Mouse (Mus musculus) NIH3T3 (cell line): ENCODE results near the gene Syt14.

Experiments
- DNase-seq: peaks from one replicate; pipeline ENCODE4 v3.0.0-alpha.2; 2012; ENCODE audit warnings: low read depth

The Syt14 gene

DNA sequence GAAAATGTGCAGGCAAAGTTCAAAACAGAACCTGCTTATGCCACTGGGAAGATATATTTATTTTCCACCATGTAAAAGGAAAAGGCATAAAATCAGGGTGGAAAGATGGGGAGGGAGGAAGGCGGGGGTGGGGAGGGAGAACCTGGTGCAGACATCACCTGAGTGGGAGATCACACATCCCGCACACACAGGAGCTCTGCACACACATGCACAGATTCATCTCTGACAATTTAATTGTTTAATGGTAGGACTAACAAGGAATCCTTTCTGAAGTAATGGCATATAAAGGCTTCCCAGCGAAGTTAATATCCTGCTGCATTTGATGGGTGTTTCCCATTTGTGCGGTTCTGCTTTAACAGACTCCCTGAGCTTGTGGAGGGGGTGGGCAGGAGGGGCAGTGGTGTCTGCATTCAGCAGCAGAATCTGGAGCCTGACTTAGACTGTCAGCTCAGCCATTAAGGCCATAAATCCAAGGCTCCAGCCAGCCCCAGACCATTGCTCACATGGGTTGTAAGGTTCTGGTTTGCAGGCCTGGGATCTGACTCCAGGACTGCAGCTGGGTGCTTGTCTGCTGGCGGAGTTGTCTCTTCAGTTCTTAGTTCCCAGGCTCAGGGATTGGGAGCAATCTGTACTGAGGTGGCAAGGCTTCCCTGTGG lies 174.1 kb downstream of the Syt14 start:
- no peak for DNase-seq

DNA sequence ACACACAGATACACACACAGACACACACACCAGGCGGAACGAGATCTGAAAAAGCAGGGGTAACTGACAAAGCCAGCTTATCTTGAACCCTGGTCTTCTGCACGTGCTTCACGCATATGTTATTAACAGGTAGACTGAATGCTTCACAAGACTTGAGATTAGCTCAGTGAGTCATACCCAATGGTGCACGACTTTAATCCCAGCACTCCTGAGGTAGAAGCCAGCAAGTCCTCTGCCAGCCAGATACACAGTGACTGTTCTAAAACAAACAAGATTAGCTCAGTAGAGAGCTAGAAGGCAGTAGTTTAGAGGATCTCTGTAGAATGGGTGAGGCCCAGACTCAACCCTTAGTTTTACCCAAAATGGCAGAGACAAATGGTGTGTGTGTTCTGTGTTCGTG lies 175.3 kb downstream of the Syt14 start:
- DNase-seq = no peak

DNA sequence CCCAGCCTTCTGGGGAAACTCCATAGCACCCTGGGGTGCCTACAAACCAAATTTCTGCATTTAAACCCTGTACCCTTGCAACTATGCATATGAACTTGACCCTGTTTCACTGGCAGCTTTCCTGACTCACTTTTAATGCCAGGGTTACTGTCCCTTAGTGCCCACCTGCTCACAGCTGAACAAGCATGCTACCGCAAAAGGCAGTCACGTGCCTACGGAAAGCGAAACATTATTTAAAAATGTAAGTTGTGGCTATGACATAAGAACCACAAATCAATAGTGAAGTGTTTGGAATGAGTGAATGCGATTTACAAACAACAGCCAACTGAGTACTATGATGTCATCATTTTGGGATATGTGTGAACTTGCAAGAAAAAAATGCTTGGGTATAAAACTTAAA lies 178.0 kb downstream of the Syt14 start:
- DNase-seq = no peak

DNA sequence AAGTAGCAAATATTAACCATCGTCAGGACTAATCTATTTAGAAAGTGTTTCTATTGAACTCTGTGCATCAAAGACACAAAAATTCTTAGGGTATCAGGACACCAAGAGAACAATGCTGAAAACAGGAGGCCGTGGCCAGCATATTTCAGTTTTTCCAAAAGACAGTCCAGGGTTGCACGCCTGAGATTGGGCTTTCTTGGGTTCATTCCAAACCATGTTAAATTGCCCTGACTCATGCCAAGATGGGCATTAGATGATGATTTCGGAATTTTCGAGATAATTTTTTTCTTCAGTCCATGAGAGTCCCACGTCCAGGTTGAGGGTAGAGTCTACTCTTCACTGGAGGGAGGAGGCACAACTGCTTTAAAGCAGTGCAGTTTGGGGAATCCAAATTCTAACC lies 178.6 kb downstream of the Syt14 start:
- peak; percentile 46 for DNase-seq

DNA sequence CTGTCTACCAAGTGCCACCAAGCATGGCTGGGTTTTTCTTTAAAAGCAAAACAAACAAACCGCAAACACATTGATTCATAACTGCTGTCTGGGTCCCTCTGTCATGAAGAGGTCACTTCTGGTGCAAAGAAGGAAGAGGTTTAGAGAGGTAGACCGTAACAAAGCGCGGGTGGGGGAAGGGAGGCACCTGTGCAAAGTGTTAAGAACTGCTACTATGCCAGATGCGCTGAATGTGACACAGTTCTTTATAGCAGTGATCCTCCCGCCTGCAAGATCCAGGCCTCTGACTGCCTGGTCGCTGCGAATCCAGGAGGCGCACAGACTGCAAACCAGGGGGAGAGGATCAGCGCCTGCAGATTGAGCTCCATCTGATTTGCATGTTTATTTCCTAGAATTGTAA lies 179.2 kb downstream of the Syt14 start:
- no peak for DNase-seq

DNA sequence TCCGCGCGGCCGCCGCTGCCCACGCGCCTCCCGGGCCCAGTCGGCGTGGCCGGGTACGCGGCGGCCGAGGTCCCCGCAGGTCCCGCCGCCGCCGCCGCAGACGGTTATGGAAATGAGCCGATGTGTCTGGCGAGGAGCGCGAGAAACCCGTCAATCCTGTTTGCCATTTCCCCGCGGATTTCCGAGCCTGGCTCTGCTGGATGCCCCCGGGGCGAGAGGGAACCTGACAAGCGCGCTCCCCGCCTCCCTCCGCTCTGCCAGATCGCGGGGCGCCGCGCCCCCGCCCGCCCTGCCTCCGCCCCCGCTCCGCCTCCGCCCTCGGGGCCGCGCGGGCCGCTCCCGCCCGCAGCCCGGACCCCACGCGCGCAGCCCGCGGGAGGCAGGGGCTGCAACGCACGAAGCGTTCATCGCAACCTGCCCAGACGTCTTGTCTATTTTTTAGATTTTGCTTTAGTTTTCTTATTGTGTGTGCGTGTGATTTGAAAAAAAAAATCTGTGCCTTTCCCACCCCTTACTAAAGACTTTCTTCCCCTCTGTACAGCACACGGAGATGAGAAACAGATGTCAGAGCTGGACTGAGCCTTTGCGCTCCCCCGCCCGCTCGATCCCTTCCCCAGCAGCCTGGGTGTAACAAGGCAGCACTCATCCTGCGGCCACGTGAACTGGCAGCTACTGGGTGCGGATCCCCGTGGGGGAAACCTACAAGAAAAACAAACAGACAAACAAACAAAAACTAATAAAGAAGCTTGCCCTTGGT lies 179.9 kb downstream of the Syt14 start, which contains the start of gene Sertad4:
Gene Sertad4 (minus strand): TSS at position 283 of the 757 bp plus-strand sequence.
- DNase-seq = peak; percentile 86

DNA sequence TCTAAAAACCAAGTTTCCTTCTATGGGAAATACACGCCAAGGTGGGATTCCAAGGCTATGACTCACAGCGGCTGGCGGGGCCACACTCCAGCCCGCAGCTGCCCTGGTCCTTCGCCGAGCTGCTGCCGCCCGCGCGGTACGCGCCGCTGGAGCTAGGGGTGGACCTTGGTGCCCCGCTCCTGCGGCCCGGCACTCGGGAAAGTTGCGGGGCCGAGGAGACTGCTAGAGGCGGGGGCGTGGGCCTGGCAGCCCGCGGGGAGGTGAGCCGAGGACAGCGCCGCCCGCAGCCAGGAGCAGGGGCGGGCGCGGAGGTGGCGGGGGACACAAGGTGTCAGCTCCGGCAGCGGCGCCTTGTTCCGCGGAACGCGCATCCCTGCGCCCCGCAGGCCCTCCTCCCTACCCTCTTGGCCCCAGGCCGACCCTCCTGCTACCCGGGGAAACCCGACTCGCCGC lies 180.7 kb downstream of the Syt14 start:
- DNase-seq = peak; percentile 89

DNA sequence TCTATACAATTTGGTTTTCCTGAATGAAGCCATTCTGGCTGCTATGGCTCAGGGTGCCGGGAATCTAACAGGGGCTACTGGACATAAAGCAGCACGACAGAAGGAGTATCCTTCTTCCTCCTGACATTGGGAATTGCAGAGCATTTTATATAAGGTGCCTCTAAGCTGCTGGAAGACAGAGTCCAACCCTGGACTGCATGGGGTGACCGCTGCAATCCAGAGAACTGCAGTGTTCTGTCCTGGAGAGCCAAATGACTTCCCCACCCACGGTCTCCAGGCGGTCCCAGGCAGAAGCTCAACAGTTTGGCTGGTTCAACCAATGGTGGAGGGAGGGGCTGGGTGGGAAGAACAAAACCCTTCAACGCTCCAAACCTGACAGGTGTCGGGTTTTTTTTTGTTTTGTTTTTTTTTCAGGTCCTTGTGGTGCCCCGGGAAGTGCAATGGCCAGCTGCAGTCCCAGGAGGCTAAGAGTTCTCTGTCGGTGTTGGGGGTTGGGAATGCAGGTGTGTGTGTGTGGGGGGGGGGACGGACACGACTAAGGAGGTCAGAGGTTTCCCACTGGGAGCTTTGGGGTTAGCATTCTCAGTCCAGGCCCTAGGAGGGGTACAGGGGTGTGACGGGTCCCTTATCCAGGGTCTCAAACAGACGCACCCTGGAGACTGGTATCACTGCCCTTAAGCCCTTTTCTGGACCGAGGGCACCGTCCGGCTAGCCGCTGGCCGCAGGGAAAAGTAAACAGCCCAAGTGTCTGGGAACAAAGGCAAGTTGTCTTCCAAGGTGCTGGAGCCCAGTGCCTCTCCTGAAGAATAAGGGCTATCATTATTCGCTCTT lies 181.4 kb downstream of the Syt14 start:
- no peak for DNase-seq

DNA sequence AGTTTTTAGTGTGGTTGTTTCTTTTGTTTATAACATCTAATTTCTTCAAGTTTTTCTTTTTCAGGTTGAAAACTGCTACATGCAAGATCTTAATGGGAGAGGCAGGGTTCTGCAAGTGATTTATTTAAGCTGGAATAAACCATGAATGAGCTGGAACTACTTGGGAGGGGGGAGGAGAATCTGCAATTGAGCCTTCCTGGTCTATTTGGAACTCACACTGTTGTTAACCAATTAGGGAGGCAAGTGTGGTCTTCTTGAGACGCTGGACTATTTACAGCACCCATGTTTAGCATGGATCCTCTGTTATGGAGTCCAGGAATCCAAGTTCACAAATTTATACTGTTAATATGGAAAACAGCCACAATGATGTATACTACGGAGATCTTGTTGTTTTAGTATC lies 182.1 kb downstream of the Syt14 start:
- no peak for DNase-seq

DNA sequence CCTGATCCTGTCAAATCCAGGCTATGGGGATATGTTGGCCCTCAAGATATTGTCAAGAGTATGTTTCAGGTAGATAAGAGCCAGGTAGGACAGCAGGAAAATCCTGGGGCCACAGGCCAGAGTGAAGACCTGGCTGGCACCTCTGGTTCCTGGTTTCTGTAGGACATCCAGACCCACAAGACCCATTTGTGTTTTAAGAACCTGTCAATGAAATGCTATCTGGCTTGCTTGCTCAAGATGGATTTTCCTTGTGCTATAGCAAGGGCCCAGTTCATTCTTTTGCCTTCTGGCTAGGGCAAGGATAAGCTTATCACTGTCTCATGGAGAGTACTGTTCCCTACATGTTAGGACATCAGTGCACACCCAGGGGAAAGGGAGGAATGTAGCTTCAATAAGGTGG lies 183.5 kb downstream of the Syt14 start:
- no peak for DNase-seq

DNA sequence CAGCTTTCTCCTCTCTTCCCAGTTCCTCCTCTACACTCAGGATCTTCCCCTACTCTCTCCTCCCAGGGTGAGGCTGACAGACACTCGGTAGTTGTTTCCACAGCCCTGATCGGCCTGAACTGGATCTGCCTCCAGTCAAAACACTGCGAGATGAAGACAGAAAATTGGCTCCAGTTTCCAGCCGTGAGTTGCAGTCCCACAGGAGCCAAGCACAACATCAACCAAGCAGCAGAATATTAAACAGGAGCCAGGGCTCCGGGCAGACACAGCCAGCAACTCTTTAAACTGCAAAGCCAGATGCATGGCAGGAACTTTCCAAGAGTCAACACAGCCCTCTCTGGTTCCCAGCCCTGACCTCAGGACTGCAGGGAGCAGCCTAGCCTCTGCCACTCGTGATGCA lies 183.9 kb downstream of the Syt14 start:
- peak; percentile 91 for DNase-seq

DNA sequence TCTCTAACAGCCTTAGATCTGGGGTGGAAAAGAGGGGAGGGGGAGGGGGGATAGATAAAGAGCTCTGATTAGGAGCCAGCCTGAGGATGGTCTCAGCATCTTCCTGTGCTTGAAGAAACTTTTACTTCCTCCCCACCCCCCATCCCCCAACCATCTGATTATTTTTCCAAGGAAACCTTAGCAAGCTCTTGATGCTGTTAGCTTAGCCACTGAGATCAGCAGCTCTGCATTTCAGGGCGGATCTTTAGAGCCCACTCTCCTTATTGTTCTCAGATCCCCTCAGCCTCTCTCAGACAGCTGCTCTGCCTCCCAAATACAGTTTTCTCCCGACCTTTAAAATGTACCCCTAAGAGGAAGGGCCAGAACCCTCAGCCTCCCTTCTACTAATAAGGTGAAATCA lies 184.4 kb downstream of the Syt14 start:
- no peak for DNase-seq

DNA sequence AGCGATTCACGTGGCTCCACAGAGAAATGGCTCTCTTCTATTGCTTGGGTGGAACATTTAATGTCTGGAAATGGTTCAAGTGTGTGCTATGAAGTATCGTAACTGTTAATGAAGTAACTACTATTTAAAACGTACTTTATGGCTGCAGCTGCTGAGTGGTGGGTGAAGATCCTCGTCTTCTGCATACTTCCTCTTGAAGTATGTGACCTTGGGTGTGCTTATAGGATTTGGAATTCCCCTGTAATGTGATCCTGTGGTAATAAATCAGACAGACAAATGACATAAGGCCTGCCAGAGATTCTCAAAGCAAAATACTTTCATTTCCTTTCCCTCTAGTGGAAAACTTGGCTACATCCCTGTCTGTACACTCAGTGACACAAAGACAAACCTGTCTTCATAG lies 186.0 kb downstream of the Syt14 start:
- DNase-seq = no peak

DNA sequence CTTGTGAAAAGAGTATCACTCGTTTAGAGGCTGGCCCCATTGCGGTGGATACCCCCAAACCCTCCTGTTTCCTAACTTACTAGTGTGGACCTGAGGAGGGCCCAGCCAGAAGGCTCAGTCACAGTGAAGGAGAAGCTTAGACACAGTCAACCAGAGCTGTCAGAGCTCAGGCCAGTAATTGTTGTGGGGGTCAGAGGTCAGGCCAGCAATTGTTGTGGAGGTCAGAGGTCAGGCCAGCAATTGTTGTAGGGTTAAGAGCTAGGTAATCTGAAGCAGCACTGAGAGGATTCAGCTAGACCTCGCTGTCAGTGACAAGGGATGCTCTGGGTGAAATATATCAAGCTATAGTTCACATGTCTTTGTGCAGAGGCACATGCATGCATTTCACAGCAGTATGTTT lies 188.3 kb downstream of the Syt14 start:
- no peak for DNase-seq
